Mouse (Mus musculus) myocyte (in vitro differentiated cells): ENCODE results near the gene Stk11ip.

Source experiments
- CEBPB ChIP-seq: IDR thresholded peaks from 2 replicates; pipeline ENCODE4 v1.6.1; 2011; ENCODE audit warnings: mild to moderate bottlenecking, moderate library complexity; ENCODE audit not compliant: poor library complexity, insufficient read depth, severe bottlenecking
- E2F4 ChIP-seq: IDR thresholded peaks from one replicate; pipeline ENCODE4 v1.6.1; 2011; ENCODE audit warnings: mild to moderate bottlenecking, control low read depth, moderate library complexity; ENCODE audit not compliant: insufficient read depth
- MYOD1 ChIP-seq, 3 experiments: IDR thresholded peaks; one replicate each; pipeline ENCODE4 v1.6.1; 2011; ENCODE audit warnings: control low read depth in 2 of 3, low read depth in 2 of 3, mild to moderate bottlenecking in 2 of 3, moderate library complexity in 1 of 3; ENCODE audit not compliant: insufficient read length in 2 of 3, control insufficient read depth in 1 of 3
- MYOG ChIP-seq, 3 experiments: IDR thresholded peaks; one replicate each; pipeline ENCODE4 v1.6.1; 2011; ENCODE audit warnings: control low read depth in 2 of 3, low read depth in 2 of 3, mild to moderate bottlenecking in 2 of 3; ENCODE audit not compliant: insufficient read length in 2 of 3, control insufficient read depth in 1 of 3, insufficient read depth in 1 of 3
- POLR2A ChIP-seq: IDR thresholded peaks from one replicate; pipeline ENCODE4 v1.6.1; 2011; ENCODE audit warnings: low read depth, mild to moderate bottlenecking, control low read depth, moderate library complexity; ENCODE audit not compliant: insufficient read length
- POLR2AphosphoS2 ChIP-seq: IDR thresholded peaks from one replicate; pipeline ENCODE4 v1.6.1; 2011; ENCODE audit warnings: low read depth, control low read depth; ENCODE audit not compliant: insufficient read length
- TCF12 ChIP-seq: IDR thresholded peaks from one replicate; pipeline ENCODE4 v1.6.1; 2011; ENCODE audit warnings: mild to moderate bottlenecking, control low read depth; ENCODE audit not compliant: poor library complexity, insufficient read depth, severe bottlenecking
- USF1 ChIP-seq: IDR thresholded peaks from one replicate; pipeline ENCODE4 v1.6.1; 2011; ENCODE audit warnings: low read depth, mild to moderate bottlenecking, control low read depth, moderate library complexity

- TF ChIP-seq POLR2A (peak; percentile 38), POLR2AphosphoS2 (no peak), CEBPB (no peak), E2F4 (no peak), USF1 (no peak), MYOG (IDR thresholded peaks at IDR 0.05; ENCODE audit: control insufficient read depth in 1 of 3, insufficient read depth in 1 of 3, insufficient read length in 2 of 3, low read depth in 2 of 3) (peak in 1 of 3 experiments; percentile 57), MYOD1 (IDR thresholded peaks at IDR 0.05; ENCODE audit: control insufficient read depth in 1 of 3, insufficient read length in 2 of 3, low read depth in 2 of 3) (peak in 2 of 3 experiments; percentile 25 to 65), TCF12 (no peak)
Observed at GRCm38 (mm10) chr1:75533325-75534252, 12.3 kb downstream of the Stk11ip start.
